Mouse (Mus musculus): ENCODE measurements at regions not wholly inside any gene's neighbourhood (a gene's known extent, or its start where the extent isn't known, plus 50 kb on each side); places are given as distances from the start of the nearest gene placed in this dataset.
"Not testable (repeated sequence)": the region's sequence is repeated elsewhere in the genome, so short reads cannot be mapped to it uniquely, and the experiment has no call there.

- Histone ChIP-seq H3K27ac (ENCODE audit: insufficient read depth, low read depth, low read length, poor library complexity, severe bottlenecking) (no peak overlapping the region), H3K4me3 (ENCODE audit: insufficient read depth in 1 of 2, low read depth in 1 of 2, low read length in 2 of 2, poor library complexity in 1 of 2, severe bottlenecking in 1 of 2) (no peak overlapping the region), H3K4me1 (ENCODE audit: control insufficient read depth in 2 of 2, insufficient read depth in 2 of 2, low read length in 2 of 2, poor library complexity in 1 of 2) (no peaks in the 10 kb centered on the region), H3K9me3 (ENCODE audit: control insufficient read depth, insufficient read depth, low read depth, low read length) (no peaks in the 10 kb centered on the region), H3K36me3 (ENCODE audit: control insufficient read depth, insufficient read depth, low read length, poor library complexity, severe bottlenecking) (no peaks in the 10 kb centered on the region), H3K9ac (ENCODE audit: insufficient read depth, low read depth, low read length, poor library complexity, severe bottlenecking) (no peak overlapping the region)
- TF ChIP-seq MAFK (IDR thresholded peaks at IDR 0.05; ENCODE audit: insufficient read depth, low read depth, low read length) (no peak), ZNF384 (IDR thresholded peaks at IDR 0.05; ENCODE audit: low read depth, low read length) (no peak), HCFC1 (IDR thresholded peaks at IDR 0.05; ENCODE audit: borderline replicate concordance, insufficient read depth, low read length) (no peak), ZC3H11A (IDR thresholded peaks at IDR 0.05; ENCODE audit: borderline replicate concordance, low read depth, low read length) (no peak), CHD2 (IDR thresholded peaks at IDR 0.05; ENCODE audit: low read depth, low read length) (no peak)
- DNase-seq (ENCODE audit: low read depth, low spot score) = no peak
- in situ Hi-C loops (cut with MboI; ENCODE audit: low sequenced_read_pairs in 2 of 2, unreplicated experiment in 2 of 2) = no loop called here
Measured at GRCm38 (mm10) chr19:59568907-59569306, 110.7 kb downstream of the Emx2 start.

GRCm38 (mm10) chr19:59569590-59569989 is 111.4 kb downstream of the Emx2 start:
- in situ Hi-C loops (cut with MboI; ENCODE audit: low sequenced_read_pairs in 2 of 2, unreplicated experiment in 2 of 2); H3K9me3 ChIP-seq (ENCODE audit: control insufficient read depth, insufficient read depth, low read depth, low read length); H3K9ac ChIP-seq (ENCODE audit: insufficient read depth, low read depth, low read length, poor library complexity, severe bottlenecking); H3K36me3 ChIP-seq (ENCODE audit: control insufficient read depth, insufficient read depth, low read length, poor library complexity, severe bottlenecking); H3K4me3 ChIP-seq (ENCODE audit: insufficient read depth in 1 of 2, low read depth in 1 of 2, low read length in 2 of 2, poor library complexity in 1 of 2, severe bottlenecking in 1 of 2); H3K4me1 ChIP-seq (ENCODE audit: control insufficient read depth in 2 of 2, insufficient read depth in 2 of 2, low read length in 2 of 2, poor library complexity in 1 of 2); DNase-seq (ENCODE audit: low read depth, low spot score); H3K27ac ChIP-seq (ENCODE audit: insufficient read depth, low read depth, low read length, poor library complexity, severe bottlenecking): not testable (repeated sequence)

GRCm38 (mm10) chr19:59574346-59574745 is 116.2 kb downstream of the Emx2 start:
- TF ChIP-seq ZC3H11A (IDR thresholded peaks at IDR 0.05; ENCODE audit: borderline replicate concordance, low read depth, low read length) (no peak), MAFK (IDR thresholded peaks at IDR 0.05; ENCODE audit: insufficient read depth, low read depth, low read length) (no peak), CHD2 (IDR thresholded peaks at IDR 0.05; ENCODE audit: low read depth, low read length) (no peak), HCFC1 (IDR thresholded peaks at IDR 0.05; ENCODE audit: borderline replicate concordance, insufficient read depth, low read length) (no peak), ZNF384 (IDR thresholded peaks at IDR 0.05; ENCODE audit: low read depth, low read length) (no peak)
- no peak overlapping the region for H3K4me3 ChIP-seq (ENCODE audit: insufficient read depth in 1 of 2, low read depth in 1 of 2, low read length in 2 of 2, poor library complexity in 1 of 2, severe bottlenecking in 1 of 2)
- in situ Hi-C loops (cut with MboI; ENCODE audit: low sequenced_read_pairs in 2 of 2, unreplicated experiment in 2 of 2) = no loop called here
- H3K9me3 ChIP-seq (ENCODE audit: control insufficient read depth, insufficient read depth, low read depth, low read length) = no peaks in the 10 kb centered on the region
- H3K4me1 ChIP-seq (ENCODE audit: control insufficient read depth in 2 of 2, insufficient read depth in 2 of 2, low read length in 2 of 2, poor library complexity in 1 of 2) = no peaks in the 10 kb centered on the region
- H3K27ac ChIP-seq (ENCODE audit: insufficient read depth, low read depth, low read length, poor library complexity, severe bottlenecking) = no peak overlapping the region
- H3K36me3 ChIP-seq (ENCODE audit: control insufficient read depth, insufficient read depth, low read length, poor library complexity, severe bottlenecking) = no peaks in the 10 kb centered on the region
- no peak overlapping the region for H3K9ac ChIP-seq (ENCODE audit: insufficient read depth, low read depth, low read length, poor library complexity, severe bottlenecking)
- DNase-seq (ENCODE audit: low read depth, low spot score) = no peak

GRCm38 (mm10) chr19:59577886-59578285 is 119.7 kb downstream of the Emx2 start:
- Histone ChIP-seq H3K9ac (ENCODE audit: insufficient read depth, low read depth, low read length, poor library complexity, severe bottlenecking) (no peak overlapping the region), H3K4me1 (ENCODE audit: control insufficient read depth in 2 of 2, insufficient read depth in 2 of 2, low read length in 2 of 2, poor library complexity in 1 of 2) (0 out of 4 replicates have a peak, but pooled peaks cover 0 to 2% of the 10 kb centered on the region in 2 experiments), H3K9me3 (ENCODE audit: control insufficient read depth, insufficient read depth, low read depth, low read length) (no peaks in the 10 kb centered on the region), H3K4me3 (ENCODE audit: insufficient read depth in 1 of 2, low read depth in 1 of 2, low read length in 2 of 2, poor library complexity in 1 of 2, severe bottlenecking in 1 of 2) (no peak overlapping the region), H3K36me3 (ENCODE audit: control insufficient read depth, insufficient read depth, low read length, poor library complexity, severe bottlenecking) (no peaks in the 10 kb centered on the region), H3K27ac (ENCODE audit: insufficient read depth, low read depth, low read length, poor library complexity, severe bottlenecking) (no peak overlapping the region)
- in situ Hi-C loops (cut with MboI; ENCODE audit: low sequenced_read_pairs in 2 of 2, unreplicated experiment in 2 of 2) = no loop called here
- DNase-seq (ENCODE audit: low read depth, low spot score) = no peak
- no peak for TF ChIP-seq MAFK (IDR thresholded peaks at IDR 0.05; ENCODE audit: insufficient read depth, low read depth, low read length)
- TF ChIP-seq ZC3H11A (IDR thresholded peaks at IDR 0.05; ENCODE audit: borderline replicate concordance, low read depth, low read length) = no peak
- no peak for TF ChIP-seq HCFC1 (IDR thresholded peaks at IDR 0.05; ENCODE audit: borderline replicate concordance, insufficient read depth, low read length)
- TF ChIP-seq CHD2 (IDR thresholded peaks at IDR 0.05; ENCODE audit: low read depth, low read length) = no peak
- no peak for TF ChIP-seq ZNF384 (IDR thresholded peaks at IDR 0.05; ENCODE audit: low read depth, low read length)

GRCm38 (mm10) chr19:59579676-59580075 is 121.5 kb downstream of the Emx2 start:
- DNase-seq (ENCODE audit: low read depth, low spot score) = no peak
- Histone ChIP-seq H3K9ac (ENCODE audit: insufficient read depth, low read depth, low read length, poor library complexity, severe bottlenecking) (no peak overlapping the region), H3K4me1 (ENCODE audit: control insufficient read depth in 2 of 2, insufficient read depth in 2 of 2, low read length in 2 of 2, poor library complexity in 1 of 2) (0 out of 4 replicates have a peak, but pooled peaks cover 2% of the 10 kb centered on the region in 2 experiments), H3K27ac (ENCODE audit: insufficient read depth, low read depth, low read length, poor library complexity, severe bottlenecking) (no peak overlapping the region), H3K4me3 (ENCODE audit: insufficient read depth in 1 of 2, low read depth in 1 of 2, low read length in 2 of 2, poor library complexity in 1 of 2, severe bottlenecking in 1 of 2) (no peak overlapping the region), H3K36me3 (ENCODE audit: control insufficient read depth, insufficient read depth, low read length, poor library complexity, severe bottlenecking) (no peaks in the 10 kb centered on the region), H3K9me3 (ENCODE audit: control insufficient read depth, insufficient read depth, low read depth, low read length) (no peaks in the 10 kb centered on the region)
- in situ Hi-C loops (cut with MboI; ENCODE audit: low sequenced_read_pairs in 2 of 2, unreplicated experiment in 2 of 2) = no loop called here
- TF ChIP-seq MAFK (IDR thresholded peaks at IDR 0.05; ENCODE audit: insufficient read depth, low read depth, low read length) = no peak
- no peak for TF ChIP-seq ZC3H11A (IDR thresholded peaks at IDR 0.05; ENCODE audit: borderline replicate concordance, low read depth, low read length)
- no peak for TF ChIP-seq CHD2 (IDR thresholded peaks at IDR 0.05; ENCODE audit: low read depth, low read length)
